Mouse (Mus musculus): Measurements from ENCODE around the gene Ms4a15. TPM values are rescaled to one million over a fixed set of nuclear protein-coding genes. Genes with fewer than 3 reads are reported as not detected.

Ms4a15 gene
- polyA plus RNA-seq (2017; shearing (Covaris generic)): not detected

DNA sequence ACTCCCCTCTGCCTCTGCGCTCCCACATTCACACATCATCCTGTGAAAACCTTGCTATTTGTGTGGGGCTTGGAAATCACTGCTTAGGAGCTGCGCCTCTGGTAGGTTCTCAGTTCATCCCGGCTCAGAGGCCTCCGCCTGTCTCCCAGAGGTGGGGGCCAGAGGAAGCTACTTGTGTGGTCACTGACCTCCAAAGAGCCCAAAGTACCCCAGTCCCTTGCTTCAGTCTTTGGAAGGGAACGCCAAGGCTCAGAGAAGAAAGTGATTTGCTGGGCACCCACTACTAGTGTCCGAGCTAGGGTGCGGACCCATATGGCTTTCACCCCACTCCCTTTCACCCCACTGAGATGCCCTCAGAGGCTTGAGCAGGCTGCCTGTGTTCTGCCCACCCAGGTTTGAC, at the start of gene Ms4a15:
Gene Ms4a15, minus strand, starts transcription at position 101 of the 400 bp plus-strand sequence.

DNA sequence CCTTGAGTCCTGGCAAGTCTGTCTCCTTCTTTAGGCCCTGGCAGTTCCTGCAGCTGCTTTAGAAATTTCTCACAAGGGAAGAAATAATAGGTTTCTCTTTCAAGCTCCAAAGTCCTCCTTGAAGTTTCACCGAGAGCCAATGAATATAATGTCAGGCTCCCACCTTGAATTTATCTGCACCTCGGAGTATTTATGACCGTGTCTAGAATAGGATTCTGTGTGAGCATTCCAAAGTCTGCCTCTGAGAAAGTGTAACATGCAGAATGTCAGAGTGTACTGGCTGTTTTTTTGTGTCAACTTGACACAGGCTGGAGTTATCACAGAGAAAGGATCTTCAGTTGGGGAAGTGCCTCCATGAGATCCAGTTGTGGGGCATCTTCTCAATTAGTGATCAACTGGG, 24.8 kb upstream of the Ms4a15 start, which contains the start of gene Ms4a18:
Gene Ms4a18, minus strand, starts transcription at position 141 of the 400 bp plus-strand sequence.

DNA sequence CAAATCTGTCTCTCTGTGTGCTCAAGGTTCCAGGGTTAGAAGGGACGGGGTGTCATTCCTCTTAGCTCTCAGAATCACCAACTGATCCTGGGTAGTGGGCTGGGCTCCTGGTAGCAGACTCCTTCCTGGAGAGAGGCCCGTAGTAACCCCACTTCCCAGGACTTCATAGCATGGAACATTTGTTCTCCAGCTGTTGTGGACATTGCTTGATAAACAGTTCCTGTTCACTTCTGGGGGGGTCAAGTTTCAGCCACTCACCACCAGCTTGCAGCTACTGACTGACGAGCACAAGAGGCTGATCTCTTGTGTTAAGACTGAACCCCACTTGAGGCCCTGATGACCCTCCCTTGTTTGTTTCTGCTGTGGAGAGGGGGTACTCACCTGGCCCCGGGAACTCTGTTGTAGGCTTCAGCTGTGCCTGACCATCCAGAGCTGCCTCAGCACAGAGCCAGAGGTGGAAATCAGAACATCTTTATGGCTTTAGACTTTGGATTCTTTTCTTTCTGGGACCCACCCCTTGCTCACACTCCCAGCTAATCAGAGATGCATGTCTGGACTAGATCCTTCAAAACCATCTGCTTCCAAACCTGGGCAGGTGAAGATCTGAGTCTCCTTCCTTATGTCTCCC, 18.7 kb downstream of the Ms4a15 start, which contains the start of gene Ms4a10:
Gene Ms4a10, minus strand, starts transcription at position 433 of the 628 bp plus-strand sequence.

DNA sequence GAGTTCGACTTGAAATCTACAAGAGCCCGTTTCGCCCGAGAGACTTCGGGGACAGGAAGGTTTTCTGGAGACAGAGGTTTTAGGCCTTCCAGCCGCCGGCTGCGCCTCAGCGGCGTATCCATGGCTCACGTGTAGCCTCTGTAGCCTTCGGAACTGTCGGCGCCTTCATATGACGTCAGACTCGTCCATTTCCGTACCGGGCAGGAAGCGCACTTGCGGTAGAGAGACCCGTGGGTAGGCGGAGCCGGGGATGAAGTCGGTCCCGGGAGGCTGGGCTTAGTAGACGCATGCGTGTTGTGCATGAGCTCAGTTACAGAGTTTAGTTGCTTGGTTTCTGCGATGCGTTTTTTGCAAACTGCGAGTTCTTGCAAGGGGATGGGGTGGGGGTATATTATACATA, 43.9 kb downstream of the Ms4a15 start, which contains the start of gene Ccdc86:
Gene Ccdc86, minus strand, starts transcription at position 155 of the 400 bp plus-strand sequence.

DNA sequence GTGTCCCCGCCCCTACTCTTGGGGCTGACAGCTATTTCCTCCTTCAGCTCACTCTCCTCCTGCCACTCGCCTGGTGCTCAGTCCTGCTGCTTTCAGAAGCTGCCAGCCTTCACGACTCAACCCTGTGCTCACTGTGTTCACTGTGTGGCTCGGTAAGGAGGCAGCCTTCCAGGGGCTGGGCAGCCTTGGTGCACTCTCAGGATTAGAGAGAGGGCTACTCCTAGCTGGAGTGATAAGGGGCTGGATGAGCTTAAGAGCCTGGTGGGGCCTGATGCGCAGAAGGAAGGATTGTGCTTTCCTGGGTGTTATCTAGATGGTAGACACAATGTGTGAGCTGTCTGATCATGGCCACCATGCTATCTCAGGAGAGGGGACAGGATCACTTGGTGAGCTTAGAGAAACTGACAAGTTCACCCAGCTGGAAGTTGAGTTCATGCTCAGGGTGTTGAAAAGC, 55.9 kb downstream of the Ms4a15 start, which contains the start of gene Ptgdr2:
Gene Ptgdr2, plus strand, starts transcription at position 51 of the 454 bp plus-strand sequence.

Other genes starting within 250 kb of the Ms4a15 start
- gene Cd6, start 163.2 kb downstream of the Ms4a15 start, polyA plus RNA-seq (2017; shearing (Covaris generic)): 713 TPM
- 1.3 TPM for gene Slc15a3, start 153.5 kb downstream of the Ms4a15 start, polyA plus RNA-seq (2017; shearing (Covaris generic))
- 0.40 TPM for gene Tmem132a, start 123.3 kb downstream of the Ms4a15 start, polyA plus RNA-seq (2017; shearing (Covaris generic))
- gene Tmem109, start 111.2 kb downstream of the Ms4a15 start, polyA plus RNA-seq (2017; shearing (Covaris generic)): 58.9 TPM
- 86.7 TPM for gene Prpf19, start 98.0 kb downstream of the Ms4a15 start, polyA plus RNA-seq (2017; shearing (Covaris generic))
- not detected for gene Zp1, start 72.6 kb downstream of the Ms4a15 start, polyA plus RNA-seq (2017; shearing (Covaris generic))
- not detected for gene Ptgdr2, start 56.1 kb downstream of the Ms4a15 start, polyA plus RNA-seq (2017; shearing (Covaris generic))
- 23.3 TPM for gene Ccdc86, start 44.0 kb downstream of the Ms4a15 start, polyA plus RNA-seq (2017; shearing (Covaris generic))
- not detected for gene Ms4a10, start 18.6 kb downstream of the Ms4a15 start, polyA plus RNA-seq (2017; shearing (Covaris generic))
- not detected for gene Ms4a18, start 24.8 kb upstream of the Ms4a15 start, polyA plus RNA-seq (2017; shearing (Covaris generic))
- not detected for gene Ms4a8a, start 87.9 kb upstream of the Ms4a15 start, polyA plus RNA-seq (2017; shearing (Covaris generic))
- gene 1700017D01Rik, start 137.6 kb upstream of the Ms4a15 start, polyA plus RNA-seq (2017; shearing (Covaris generic)): not detected
- gene 1700025F22Rik, start 172.1 kb upstream of the Ms4a15 start, polyA plus RNA-seq (2017; shearing (Covaris generic)): not detected
- gene Ms4a13, start 203.5 kb upstream of the Ms4a15 start, polyA plus RNA-seq (2017; shearing (Covaris generic)): not detected
- gene Ms4a12, start 239.2 kb upstream of the Ms4a15 start, polyA plus RNA-seq (2017; shearing (Covaris generic)): not detected

Measured in CD4-positive, CD25-positive, alpha-beta regulatory T cell, adult 9 weeks (primary cell).